Mouse (Mus musculus) MEL (cell line): ENCODE data around the gene Atp6v1g1.

Experiments
- CHD2 ChIP-seq: IDR thresholded peaks from 2 replicates; pipeline ENCODE4 v1.6.1; 2011; ENCODE audit warnings: low read length, improper control_type of control experiment
- CTCF ChIP-seq, 3 experiments: IDR thresholded peaks in 2 of 3; conservative IDR thresholded peaks in 1 of 3; 2 replicates each; pipeline ENCODE4 v1.5.1; 2011 to 2012; ENCODE audit warnings: low read length in 3 of 3, low read depth in 2 of 3, mild to moderate bottlenecking in 2 of 3, improper control_type of control experiment in 1 of 3, inconsistent platforms in 1 of 3, mixed read lengths in 1 of 3, moderate library complexity in 1 of 3; ENCODE audit not compliant: control insufficient read depth in 1 of 3, insufficient read depth in 1 of 3, poor library complexity in 1 of 3, severe bottlenecking in 1 of 3
- E2F4 ChIP-seq: IDR thresholded peaks from 2 replicates; pipeline ENCODE4 v1.6.1; 2011; ENCODE audit warnings: low read depth, low read length, improper control_type of control experiment, borderline replicate concordance
- EP300 ChIP-seq, 2 experiments: IDR thresholded peaks; 2 replicates each; pipeline ENCODE4 v1.6.1; 2011; ENCODE audit warnings: improper control_type of control experiment in 2 of 2, low read length in 2 of 2, low read depth in 1 of 2, mild to moderate bottlenecking in 1 of 2
- GATA1 ChIP-seq: IDR thresholded peaks from 2 replicates; pipeline ENCODE4 v1.6.1; 2011; ENCODE audit warnings: low read depth, low read length, improper control_type of control experiment
- HCFC1 ChIP-seq: IDR thresholded peaks from 2 replicates; pipeline ENCODE4 v1.6.1; 2012; ENCODE audit warnings: low read depth, mild to moderate bottlenecking, inconsistent platforms, low read length, improper control_type of control experiment, moderate library complexity
- MXI1 ChIP-seq: IDR thresholded peaks from 2 replicates; pipeline ENCODE4 v1.6.1; 2011; ENCODE audit warnings: mild to moderate bottlenecking, low read depth, low read length, improper control_type of control experiment
- POLR2AphosphoS5 ChIP-seq: IDR thresholded peaks from 2 replicates; pipeline ENCODE4 v1.6.1; 2012; ENCODE audit warnings: low read depth, borderline replicate concordance, mild to moderate bottlenecking, inconsistent platforms, low read length, moderate library complexity, mixed read lengths
- RCOR1 ChIP-seq: IDR thresholded peaks from 2 replicates; pipeline ENCODE4 v1.6.1; 2012; ENCODE audit warnings: low read depth, mild to moderate bottlenecking, inconsistent platforms, low read length, improper control_type of control experiment
- SMC3 ChIP-seq: IDR thresholded peaks from 2 replicates; pipeline ENCODE4 v1.6.1; 2011; ENCODE audit warnings: low read depth, low read length, improper control_type of control experiment
- TCF12 ChIP-seq: IDR thresholded peaks from 2 replicates; pipeline ENCODE4 v1.6.1; 2014; ENCODE audit warnings: low read depth, mild to moderate bottlenecking, inconsistent platforms, low read length, improper control_type of control experiment, moderate library complexity

DNA sequence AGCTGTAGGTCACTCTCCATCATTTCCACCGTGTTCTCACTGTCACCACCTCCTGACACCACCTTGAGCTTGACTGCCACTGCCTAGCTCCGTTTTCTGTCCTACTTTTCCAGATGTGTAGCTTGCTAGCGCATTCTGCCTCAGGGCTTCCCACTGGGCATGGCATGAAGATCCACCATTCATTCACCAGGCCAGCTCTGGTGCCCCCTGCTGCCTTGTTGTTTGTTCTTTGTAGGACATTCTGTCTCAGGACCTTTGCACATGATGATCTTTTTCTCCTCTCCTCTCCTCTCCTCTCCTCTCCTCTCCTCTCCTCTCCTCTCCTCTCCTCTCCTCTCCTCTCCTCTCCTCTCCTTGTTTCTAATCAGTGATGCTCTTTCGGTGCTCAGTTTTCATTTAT, 18.2 kb downstream of the Atp6v1g1 start:
- TF ChIP-seq E2F4 (no peak), TCF12 (no peak), EP300 (IDR thresholded peaks at IDR 0.05; ENCODE audit: low read depth in 1 of 2, low read length in 2 of 2) (no peak), SMC3 (no peak), CTCF (IDR thresholded peaks at IDR 0.05 in 2 of 3, conservative IDR thresholded peaks at IDR 0.05 in 1 of 3; ENCODE audit: control insufficient read depth in 1 of 3, insufficient read depth in 1 of 3, low read depth in 2 of 3, low read length in 3 of 3, poor library complexity in 1 of 3, severe bottlenecking in 1 of 3) (no peak; a peak in 1 of 6 replicates), MXI1 (no peak), POLR2AphosphoS5 (no peak), HCFC1 (no peak), CHD2 (no peak), GATA1 (no peak), RCOR1 (no peak)
